Mouse (Mus musculus) megakaryocyte, embryonic 14.5 days (primary cell): ENCODE results near the gene Dek.

Source experiments
- FLI1 ChIP-seq: IDR thresholded peaks from 2 replicates; pipeline ENCODE4 v1.6.1; 2012; ENCODE audit warnings: low read length, inconsistent platforms, mixed read lengths
- GATA1 ChIP-seq: IDR thresholded peaks from 3 replicates; pipeline ENCODE4 v1.6.1; 2012; ENCODE audit warnings: mixed read lengths, low read length, inconsistent platforms, borderline replicate concordance

GRCm38 (mm10) chr13:47100587-47100986 is 5.4 kb downstream of the Dek start:
- no peak for TF ChIP-seq GATA1
- no peak for TF ChIP-seq FLI1
